Mouse (Mus musculus) C2C12 (cell line): Measurements from ENCODE around the gene Heatr5b.

Experiments used
- CTCF ChIP-seq: IDR thresholded peaks from one replicate; pipeline ENCODE4 v1.5.1; 2011; ENCODE audit not compliant: control insufficient read depth, insufficient read depth, insufficient read length
- FOSL1 ChIP-seq: IDR thresholded peaks from one replicate; pipeline ENCODE4 v1.8.0; 2011; ENCODE audit warnings: mild to moderate bottlenecking, low read length; ENCODE audit not compliant: poor library complexity, insufficient read depth, severe bottlenecking
- MAX ChIP-seq: IDR thresholded peaks from one replicate; pipeline ENCODE4 v1.6.1; 2011; ENCODE audit warnings: mild to moderate bottlenecking, control low read depth
- MYOD1 ChIP-seq: IDR thresholded peaks from one replicate; pipeline ENCODE4 v1.6.1; 2011; ENCODE audit warnings: low read depth; ENCODE audit not compliant: control insufficient read depth, insufficient read length
- MYOG ChIP-seq: IDR thresholded peaks from one replicate; pipeline ENCODE4 v1.6.1; 2011; ENCODE audit not compliant: control insufficient read depth, insufficient read length; ENCODE audit errors: extremely low read depth

DNA sequence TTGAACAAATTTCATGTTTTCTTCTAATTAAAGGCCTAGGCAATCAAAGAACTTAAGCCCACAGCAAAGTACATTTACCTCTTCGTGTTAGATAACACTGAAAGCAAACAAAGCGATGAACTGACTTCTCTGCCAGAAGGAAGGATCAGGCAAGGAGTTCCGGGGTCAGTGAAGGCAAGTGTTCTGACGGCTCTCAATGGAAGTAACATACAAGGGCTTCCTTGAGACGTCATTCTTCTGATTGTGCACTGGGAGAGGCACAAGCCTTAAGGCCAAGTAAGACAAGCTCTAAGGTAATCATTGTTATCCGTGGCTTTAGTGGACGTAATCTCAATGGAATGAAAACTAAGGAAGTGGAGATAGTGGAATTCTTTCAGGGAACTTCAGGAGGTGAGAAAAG is 64.2 kb downstream of the Heatr5b start:
- TF ChIP-seq CTCF, result no peak
- no peak for TF ChIP-seq MYOG
- TF ChIP-seq MAX, result no peak
- no peak for TF ChIP-seq MYOD1
- TF ChIP-seq FOSL1, result no peak
